Mouse (Mus musculus) right cerebral cortex, postnatal 10 days (tissue): ENCODE measurements around the gene Rhoh.

Experiments
- DNase-seq, 2 experiments: peaks; one replicate each; pipeline ENCODE4 v3.0.0; 2021; ENCODE audit warnings: low spot score in 2 of 2

The Rhoh gene

GRCm38 (mm10) chr5:65860281-65861000 is 572 bp upstream of the Rhoh start:
- DNase-seq, result peak in 1 of 2 experiments; percentile 30

- no peak for DNase-seq
These were observed 1.4 kb downstream of the Rhoh start for GRCm38 (mm10) chr5:65862217-65862927.

GRCm38 (mm10) chr5:65863349-65863749 is 2.3 kb downstream of the Rhoh start:
- DNase-seq, result peak; percentile 36 to 37

- DNase-seq, result no peak
These were observed 3.5 kb downstream of the Rhoh start for GRCm38 (mm10) chr5:65864486-65864885.

GRCm38 (mm10) chr5:65864946-65865345 is 3.9 kb downstream of the Rhoh start:
- no peak for DNase-seq

GRCm38 (mm10) chr5:65866591-65866990 is 5.6 kb downstream of the Rhoh start:
- DNase-seq, result no peak

- DNase-seq, result no peak
These were observed 6.5 kb downstream of the Rhoh start for GRCm38 (mm10) chr5:65867380-65868116.

- no peak for DNase-seq
These were observed 7.4 kb downstream of the Rhoh start for GRCm38 (mm10) chr5:65868419-65868818.

GRCm38 (mm10) chr5:65869660-65870059 is 8.6 kb downstream of the Rhoh start:
- DNase-seq, result no peak

- no peak for DNase-seq
These were observed 10.4 kb downstream of the Rhoh start for GRCm38 (mm10) chr5:65871276-65871875.

- no peak for DNase-seq
These were observed 12.2 kb downstream of the Rhoh start for GRCm38 (mm10) chr5:65873212-65873611.

GRCm38 (mm10) chr5:65875269-65875668 is 14.3 kb downstream of the Rhoh start:
- no peak for DNase-seq

GRCm38 (mm10) chr5:65878367-65878766 is 17.4 kb downstream of the Rhoh start:
- DNase-seq, result no peak

- DNase-seq, result no peak
These were observed 20.2 kb downstream of the Rhoh start for GRCm38 (mm10) chr5:65881254-65881653.

- no peak for DNase-seq
These were observed 21.6 kb downstream of the Rhoh start for GRCm38 (mm10) chr5:65882476-65883205.

GRCm38 (mm10) chr5:65883355-65883754 is 22.3 kb downstream of the Rhoh start:
- no peak for DNase-seq

- no peak for DNase-seq
These were observed 24.9 kb downstream of the Rhoh start for GRCm38 (mm10) chr5:65885699-65886443.

GRCm38 (mm10) chr5:65888102-65888501 is 27.1 kb downstream of the Rhoh start:
- no peak for DNase-seq

- DNase-seq, result no peak
These were observed 28.0 kb downstream of the Rhoh start for GRCm38 (mm10) chr5:65888998-65889397.

GRCm38 (mm10) chr5:65891251-65891826 is 30.3 kb downstream of the Rhoh start:
- DNase-seq, result no peak
